Mouse (Mus musculus) embryonic facial prominence, embryonic 13.5 days (tissue): Measurements from ENCODE around the gene Elmsan1. TPM values are rescaled to one million over a fixed set of nuclear protein-coding genes. Genes with fewer than 3 reads are reported as not detected.

Experiments used
- ATAC-seq: fragments of 200-750 bp; cut with Nextera tagmentation; 2 replicates; pipeline ENCODE4 v1.8.0; 2017; ENCODE audit warnings: low read depth; ENCODE audit not compliant: insufficient number of reproducible peaks, insufficient read depth, low FRiP score, low TSS enrichment
- H3K27ac ChIP-seq: fragments of 300-500 bp; sonication (generic); 2 replicates; pipeline ENCODE4 v1.5.1; 2015; ENCODE audit warnings: moderate library complexity, mild to moderate bottlenecking, inconsistent platforms
- H3K27me3 ChIP-seq: fragments of 300-500 bp; sonication (generic); 2 replicates; pipeline ENCODE4 v1.6.1; 2015; ENCODE audit warnings: mild to moderate bottlenecking, inconsistent platforms
- H3K36me3 ChIP-seq: fragments of 300-500 bp; sonication (generic); 2 replicates; pipeline ENCODE4 v1.6.1; 2015; ENCODE audit warnings: mild to moderate bottlenecking, inconsistent platforms
- H3K4me1 ChIP-seq: fragments of 300-500 bp; sonication (generic); 2 replicates; pipeline ENCODE4 v1.6.1; 2015; ENCODE audit warnings: inconsistent platforms
- H3K4me2 ChIP-seq: fragments of 300-500 bp; sonication (generic); 2 replicates; pipeline ENCODE4 v1.6.1; 2015; ENCODE audit warnings: moderate library complexity, mild to moderate bottlenecking, inconsistent platforms
- H3K4me3 ChIP-seq: fragments of 300-500 bp; sonication (generic); 2 replicates; pipeline ENCODE4 v1.5.1; 2015; ENCODE audit warnings: mild to moderate bottlenecking, inconsistent platforms
- H3K9ac ChIP-seq: fragments of 300-500 bp; sonication (generic); 2 replicates; pipeline ENCODE4 v1.6.1; 2015; ENCODE audit warnings: mild to moderate bottlenecking, inconsistent platforms
- H3K9me3 ChIP-seq: fragments of 300-500 bp; sonication (generic); 2 replicates; pipeline ENCODE4 v1.6.1; 2016; ENCODE audit warnings: inconsistent platforms
- WGBS: fragments of 180-500 bp; shearing (Covaris S2); methylation state at CpG from one replicate; pipeline ENCODE4 v1.1.7; 2015; ENCODE audit warnings: mixed read lengths; 5-methylcytosine and 5-hydroxymethylcytosine counted together
- polyA plus RNA-seq: library from polyadenylated mRNA; unstranded; fragments of >200 nt; fragmentation: Nextera tagmentation; extraction: Ambion mirVana; gene quantifications from 2 replicates; pipeline ENCODE4 v1.2.1, GENCODE M21; 2015

Elmsan1 gene
- polyA plus RNA-seq, 1 experiment from 2014 or later, result 11.1 TPM

DNA sequence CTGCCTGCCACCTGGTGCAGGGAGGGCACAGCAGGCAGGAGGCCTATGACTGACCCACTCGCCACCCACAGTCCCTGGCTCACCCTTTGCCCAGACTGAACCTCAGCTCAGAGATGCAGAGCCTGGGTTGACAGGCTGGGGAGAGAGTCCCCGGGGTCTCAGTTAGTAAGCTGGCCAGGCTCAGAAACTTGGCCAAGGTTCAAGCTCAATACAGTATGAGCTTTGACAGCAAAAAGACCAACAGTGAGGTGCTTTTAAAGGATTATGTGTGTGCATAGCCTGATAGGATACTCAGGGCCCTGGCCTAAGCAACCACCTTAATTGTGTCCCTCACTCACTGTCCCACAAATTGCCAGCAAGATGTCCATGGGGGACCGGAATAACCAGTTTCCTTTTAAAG is 38.6 kb downstream of the Elmsan1 start:
- H3K9ac ChIP-seq, result no peak overlapping the region
- H3K4me1 ChIP-seq, result peaks cover 75% of the 10 kb centered on the region

DNA sequence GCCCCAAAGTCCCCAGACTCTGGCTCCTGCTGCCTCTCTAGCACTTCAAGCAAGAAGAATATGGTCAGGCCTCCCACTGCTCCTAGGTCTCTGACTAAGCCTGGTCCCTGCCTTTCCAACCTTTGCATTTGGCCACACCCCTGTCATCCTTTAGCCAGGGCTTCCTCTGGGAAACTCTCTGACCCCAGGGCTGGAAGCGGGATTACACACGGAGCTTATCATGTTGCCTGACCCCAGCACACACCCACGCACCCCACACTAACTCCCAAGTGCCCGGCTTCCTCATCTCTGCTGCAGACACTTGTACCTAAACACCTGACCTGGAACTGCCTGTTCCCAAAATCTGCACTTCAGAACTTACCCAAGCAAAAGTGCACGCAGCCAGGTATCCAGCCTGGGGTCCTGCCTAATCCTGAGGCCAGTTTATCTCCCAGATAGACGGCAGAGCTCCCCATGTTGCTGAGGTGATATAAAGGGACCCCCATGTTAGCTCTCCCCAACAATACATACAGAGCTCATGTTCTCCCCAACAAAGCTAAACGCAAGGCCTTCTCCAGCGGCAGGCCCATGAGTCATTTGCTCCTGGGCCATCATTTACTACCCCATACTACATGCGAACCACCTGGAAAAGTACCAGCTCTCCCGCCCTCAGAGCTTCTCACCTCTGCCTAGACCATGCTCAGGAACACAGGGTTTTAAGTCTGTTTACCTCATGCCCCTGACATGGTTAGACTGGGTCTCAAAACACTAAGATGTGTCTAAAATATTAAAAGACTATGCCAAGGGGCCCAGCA is 39.8 kb downstream of the Elmsan1 start:
- Histone ChIP-seq H3K9me3 (no peaks in the 10 kb centered on the region), H3K4me3 (no peak overlapping the region), H3K27me3 (no peaks in the 10 kb centered on the region), H3K4me2 (no peak overlapping the region), H3K27ac (no peak overlapping the region), H3K9ac (no peak overlapping the region), H3K36me3 (peaks cover 4% of the 10 kb centered on the region), H3K4me1 (peaks cover 80% of the 10 kb centered on the region)
- WGBS, result 64% methylated on average over 10 of the region's 10 CpGs
- ATAC-seq, result no peak

More for the DNA sequence above, 38.6 kb downstream of the Elmsan1 start:
- H3K36me3 ChIP-seq, result no peaks in the 10 kb centered on the region
- no peak overlapping the region for H3K4me2 ChIP-seq
- H3K27ac ChIP-seq, result 0 out of 2 replicates have a peak overlapping the region, but pooled peaks have one; percentile 48
- no peaks in the 10 kb centered on the region for H3K27me3 ChIP-seq
- no peak overlapping the region for H3K4me3 ChIP-seq
- WGBS, result 70% methylated on average over 3 of the region's 3 CpGs
- ATAC-seq, result no peak
- no peaks in the 10 kb centered on the region for H3K9me3 ChIP-seq

DNA sequence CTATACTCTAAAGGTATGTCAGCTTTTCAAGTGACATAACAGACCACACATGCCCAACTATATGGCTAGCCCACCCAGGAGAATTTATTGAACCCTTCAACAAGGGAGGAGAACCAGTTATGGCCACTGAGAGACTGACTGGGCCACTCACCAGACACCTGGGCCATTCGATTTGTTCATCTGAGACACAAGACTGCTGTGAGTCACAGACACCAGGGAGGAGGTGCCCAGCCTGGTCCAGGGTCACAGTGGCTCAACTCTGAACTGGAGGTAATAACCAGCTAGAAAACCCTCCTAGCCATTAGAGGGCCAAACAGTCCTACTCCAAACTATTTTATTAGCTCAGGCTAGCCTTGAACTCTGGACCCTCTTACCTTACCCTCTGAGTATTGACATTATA is 40.6 kb downstream of the Elmsan1 start:
- H3K27ac ChIP-seq, result no peak overlapping the region
- H3K4me3 ChIP-seq, result no peak overlapping the region
- no peak overlapping the region for H3K4me2 ChIP-seq
- no peak overlapping the region for H3K9ac ChIP-seq
- peaks cover 12% of the 10 kb centered on the region for H3K36me3 ChIP-seq
- WGBS, result 72% methylated on average over 1 of the region's 1 CpGs
- ATAC-seq, result no peak
- H3K4me1 ChIP-seq, result peaks cover 80% of the 10 kb centered on the region
- H3K9me3 ChIP-seq, result no peaks in the 10 kb centered on the region
- no peaks in the 10 kb centered on the region for H3K27me3 ChIP-seq

DNA sequence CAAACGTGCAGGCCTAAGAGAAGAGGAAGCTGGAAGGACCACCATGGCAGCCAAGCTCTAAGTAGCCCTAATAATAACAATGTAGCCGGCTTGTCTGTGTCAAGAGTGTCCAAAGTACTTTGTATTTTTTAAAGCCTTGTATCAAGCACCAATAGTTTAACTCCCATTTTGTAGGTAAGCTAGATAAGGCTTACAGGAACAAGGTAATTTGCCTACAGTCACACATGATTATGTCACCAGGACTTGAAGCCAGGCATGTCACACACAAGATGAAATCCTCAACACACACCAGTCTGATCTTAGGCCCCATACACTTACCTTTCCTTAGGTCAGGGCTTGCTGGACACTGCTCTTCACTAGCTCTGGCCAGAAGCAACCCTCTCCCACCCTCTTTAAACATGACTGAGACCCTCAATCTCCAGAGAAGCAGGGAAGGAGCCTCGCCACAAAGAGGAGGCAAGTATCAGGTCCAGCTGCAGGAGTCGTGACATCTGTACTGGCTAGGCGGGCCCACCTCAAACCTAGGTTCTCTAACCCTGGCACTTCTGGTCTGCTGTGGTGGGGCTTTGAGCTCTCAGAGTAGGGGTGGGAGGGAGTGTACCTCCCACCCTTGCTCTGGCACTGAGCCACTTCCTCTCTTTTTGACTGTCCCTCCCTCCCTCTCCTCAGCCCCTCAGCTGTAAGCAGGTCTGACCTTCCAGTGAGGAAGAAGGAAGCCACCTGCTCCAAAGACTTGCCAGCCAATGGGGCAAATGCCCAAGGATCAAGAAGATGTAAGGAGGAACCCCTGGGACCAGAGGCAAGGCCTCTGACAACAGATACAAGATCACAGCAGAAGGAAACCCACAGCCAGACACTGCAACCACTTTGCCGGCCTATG is 41.6 kb downstream of the Elmsan1 start:
- no peaks in the 10 kb centered on the region for H3K27me3 ChIP-seq
- peak overlapping the region; percentile 98 for H3K27ac ChIP-seq
- H3K36me3 ChIP-seq, result peaks cover 20% of the 10 kb centered on the region
- WGBS, result 43% methylated on average over 6 of the region's 6 CpGs
- H3K4me2 ChIP-seq, result peak overlapping the region; percentile 76; the same call in 1 of the 2 replicates
- H3K4me3 ChIP-seq, result no peak overlapping the region
- H3K9ac ChIP-seq, result peak overlapping the region; percentile 78; the same call in 1 of the 2 replicates
- no peaks in the 10 kb centered on the region for H3K9me3 ChIP-seq
- peaks cover 80% of the 10 kb centered on the region for H3K4me1 ChIP-seq
- no peak for ATAC-seq

DNA sequence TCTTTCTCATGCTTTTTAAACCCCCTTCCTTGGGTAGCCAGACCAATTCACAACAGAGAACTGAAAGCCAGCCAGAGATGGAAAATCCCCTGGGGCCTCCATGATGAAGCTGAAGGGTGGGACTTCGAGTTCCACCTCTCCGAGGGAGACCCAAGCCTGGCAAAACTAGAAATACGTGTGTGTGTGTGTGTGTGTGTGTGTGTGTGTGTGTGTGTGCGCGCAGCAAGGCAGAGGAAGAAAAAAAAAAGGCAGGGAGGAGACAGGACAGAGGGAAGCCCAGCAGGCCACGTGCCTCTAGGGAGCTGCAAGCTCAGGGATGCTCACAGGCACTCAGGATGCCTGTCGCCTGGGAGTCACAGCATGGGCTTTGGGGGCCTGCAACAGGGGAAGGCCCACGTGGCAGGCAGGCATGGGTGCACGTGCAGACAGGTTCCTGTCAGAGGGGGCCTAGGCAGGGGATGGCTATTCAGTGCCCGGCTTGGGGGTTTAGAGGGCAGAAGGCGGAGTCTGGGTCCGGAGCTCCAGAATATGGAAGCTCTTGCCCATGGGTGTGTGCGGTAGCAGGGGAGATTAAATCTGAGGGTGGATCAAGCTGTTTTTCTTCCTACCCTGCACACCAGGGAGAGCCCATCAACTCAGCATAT is 42.4 kb downstream of the Elmsan1 start:
- peaks cover 28% of the 10 kb centered on the region for H3K36me3 ChIP-seq
- H3K27me3 ChIP-seq, result no peaks in the 10 kb centered on the region
- 6% methylated on average over 13 of the region's 13 CpGs for WGBS
- H3K9ac ChIP-seq, result peak overlapping the region; percentile 78
- no peaks in the 10 kb centered on the region for H3K9me3 ChIP-seq
- H3K27ac ChIP-seq, result peak overlapping the region; percentile 98
- peak overlapping the region; percentile 50 for H3K4me3 ChIP-seq
- peaks cover 72% of the 10 kb centered on the region for H3K4me1 ChIP-seq
- 0 out of 2 replicates have a peak, but pooled peaks have one; percentile 7 for ATAC-seq
- peak overlapping the region; percentile 76 for H3K4me2 ChIP-seq

DNA sequence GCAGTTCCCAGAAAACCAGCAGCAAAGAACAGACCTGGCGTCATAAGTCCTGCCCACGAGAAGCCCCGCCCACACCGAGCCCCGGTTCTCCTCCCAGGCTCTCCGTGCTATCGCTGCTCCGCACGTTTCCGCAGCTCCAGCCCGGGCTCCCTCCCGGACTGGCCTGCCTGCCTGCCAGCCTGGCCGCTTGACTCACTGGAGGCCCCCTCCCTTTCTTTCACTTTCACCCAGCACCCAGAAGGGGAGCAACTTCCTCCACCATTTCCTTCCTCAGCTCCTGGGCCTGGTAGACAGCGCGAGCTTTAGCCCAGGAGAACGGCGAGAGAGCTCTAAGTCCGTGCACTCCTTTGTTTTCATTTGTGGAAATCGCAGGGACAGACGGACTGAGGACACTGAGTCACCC is 43.0 kb downstream of the Elmsan1 start:
- under 1% methylated on average over 20 of the region's 20 CpGs for WGBS
- no peaks in the 10 kb centered on the region for H3K27me3 ChIP-seq
- H3K4me1 ChIP-seq, result peaks cover 66% of the 10 kb centered on the region
- peak overlapping the region; percentile 98 for H3K27ac ChIP-seq
- peaks cover 34% of the 10 kb centered on the region for H3K36me3 ChIP-seq
- H3K4me2 ChIP-seq, result peak overlapping the region; percentile 76
- peak overlapping the region; percentile 50 for H3K4me3 ChIP-seq
- H3K9me3 ChIP-seq, result no peaks in the 10 kb centered on the region
- H3K9ac ChIP-seq, result peak overlapping the region; percentile 78
- peak; percentile 66 for ATAC-seq

DNA sequence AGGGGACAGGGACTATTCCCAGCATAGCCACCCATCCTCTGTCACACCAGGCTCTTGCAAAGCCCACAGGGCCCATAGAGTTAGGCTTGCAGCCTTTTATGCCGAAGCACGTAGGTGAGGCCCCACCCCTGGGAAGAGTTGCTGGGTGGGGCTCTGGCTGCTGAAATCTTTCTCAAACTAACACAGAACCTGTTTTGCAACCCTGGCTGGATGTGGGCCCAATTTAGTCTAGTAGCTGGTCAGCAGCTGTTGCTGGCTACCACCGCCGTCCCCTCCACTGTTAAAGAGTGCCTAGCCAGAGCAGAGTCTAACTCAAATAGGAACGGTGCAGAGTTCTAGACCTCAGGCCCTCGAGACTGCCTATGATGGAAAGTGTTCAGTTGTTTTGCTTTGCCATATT is 43.8 kb downstream of the Elmsan1 start:
- Histone ChIP-seq H3K4me1 (peaks cover 58% of the 10 kb centered on the region), H3K9me3 (no peaks in the 10 kb centered on the region), H3K9ac (0 out of 2 replicates have a peak overlapping the region, but pooled peaks have one; percentile 27), H3K27me3 (no peaks in the 10 kb centered on the region), H3K4me3 (no peak overlapping the region), H3K4me2 (peak overlapping the region; percentile 76), H3K36me3 (peaks cover 36% of the 10 kb centered on the region), H3K27ac (peak overlapping the region; percentile 98)
- 61% methylated on average over 6 of the region's 6 CpGs for WGBS
- ATAC-seq, result no peak

DNA sequence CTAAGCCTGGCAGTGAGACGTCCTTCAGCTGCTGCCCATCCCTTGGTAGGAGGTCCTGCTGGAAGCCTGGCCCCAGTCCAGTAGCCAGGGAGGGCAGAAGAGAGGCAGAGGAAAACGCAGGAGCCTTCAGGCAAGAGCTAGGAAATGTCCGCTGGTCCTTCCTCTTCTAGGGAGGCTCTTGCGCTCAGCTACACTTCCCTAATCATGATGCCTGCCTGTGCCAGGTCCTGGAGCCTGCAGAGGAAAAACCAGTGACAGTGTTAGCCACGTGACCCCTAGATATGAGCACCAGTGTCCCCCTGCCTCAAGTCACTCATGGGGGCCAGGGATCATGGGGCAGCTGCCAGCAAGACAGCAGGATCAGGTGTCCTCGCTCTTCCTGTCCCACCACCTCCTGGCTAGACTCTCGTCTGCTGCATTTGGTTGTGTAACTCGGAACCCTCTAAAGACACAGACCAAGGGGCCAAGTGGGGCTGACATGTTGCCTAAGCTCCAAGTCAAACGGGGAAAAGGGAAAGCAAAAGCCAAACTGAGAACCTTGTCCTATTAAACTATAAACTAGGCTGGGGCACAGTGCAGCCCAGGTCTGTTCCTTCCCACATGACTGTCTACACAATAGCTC is 44.4 kb downstream of the Elmsan1 start:
- Histone ChIP-seq H3K27ac (peak overlapping the region; percentile 98), H3K4me3 (no peak overlapping the region), H3K36me3 (peaks cover 39% of the 10 kb centered on the region), H3K27me3 (no peaks in the 10 kb centered on the region), H3K9me3 (no peaks in the 10 kb centered on the region), H3K4me1 (peaks cover 54% of the 10 kb centered on the region), H3K4me2 (peak overlapping the region; percentile 76), H3K9ac (0 out of 2 replicates have a peak overlapping the region, but pooled peaks have one; percentile 27)
- ATAC-seq, result no peak
- 70% methylated on average over 9 of the region's 9 CpGs for WGBS

DNA sequence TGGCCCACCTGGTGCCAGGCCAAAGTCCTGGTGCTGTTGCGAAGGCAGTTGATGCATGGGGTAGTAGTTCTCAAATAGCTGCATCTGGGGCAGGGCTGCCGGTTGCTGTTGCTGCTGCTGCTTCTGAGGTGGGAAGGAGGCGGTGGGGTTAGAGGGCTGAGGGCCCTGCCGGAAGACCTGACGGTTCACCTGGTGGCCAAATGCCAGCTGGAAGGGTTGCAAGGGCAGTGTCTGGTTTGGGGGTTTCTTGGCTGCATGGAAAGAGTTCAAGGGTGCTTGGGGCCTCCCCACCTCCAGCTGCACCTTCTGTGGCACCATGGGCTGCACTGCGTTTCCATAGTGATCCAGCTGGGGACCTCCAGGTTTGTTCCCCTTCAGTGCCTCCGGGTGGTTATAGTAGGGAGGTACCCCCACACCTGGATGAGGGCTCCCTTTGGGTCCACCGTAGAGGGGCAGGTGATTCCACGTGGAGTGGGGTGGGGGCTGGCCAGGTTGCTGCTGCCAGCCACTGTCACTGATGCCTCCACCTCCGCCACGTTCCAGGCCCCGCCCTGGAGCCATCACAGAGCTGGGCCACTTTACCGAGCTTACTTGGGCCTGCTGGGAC is 45.3 kb downstream of the Elmsan1 start:
- Histone ChIP-seq H3K9ac (no peak overlapping the region), H3K4me3 (no peak overlapping the region), H3K27me3 (no peaks in the 10 kb centered on the region), H3K4me1 (peaks cover 46% of the 10 kb centered on the region), H3K9me3 (no peaks in the 10 kb centered on the region), H3K4me2 (no peak overlapping the region), H3K27ac (no peak overlapping the region), H3K36me3 (peaks cover 42% of the 10 kb centered on the region)
- 85% methylated on average over 13 of the region's 13 CpGs for WGBS
- ATAC-seq, result no peak

DNA sequence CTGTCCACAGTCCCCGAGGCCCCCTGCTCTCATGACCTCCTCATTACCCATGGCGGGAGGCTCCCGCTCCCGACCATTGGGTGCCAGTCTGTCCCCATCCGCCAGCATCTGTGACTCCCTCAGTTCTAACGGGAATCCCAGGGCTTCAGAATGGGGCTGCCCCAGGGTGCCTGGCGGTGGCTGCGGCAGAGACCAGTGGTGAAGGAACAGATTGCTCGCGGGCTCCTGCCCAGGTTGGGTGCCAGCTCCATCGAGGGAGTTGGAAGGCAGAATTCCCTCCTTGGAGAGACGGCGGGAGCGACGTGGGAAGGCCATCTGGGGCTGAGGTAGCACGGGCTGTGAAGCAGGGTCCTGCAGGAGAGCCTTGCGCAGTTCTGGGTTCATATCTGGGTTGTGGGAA is 45.8 kb downstream of the Elmsan1 start:
- no peak overlapping the region for H3K4me2 ChIP-seq
- no peak overlapping the region for H3K4me3 ChIP-seq
- H3K27me3 ChIP-seq, result no peaks in the 10 kb centered on the region
- ATAC-seq, result no peak
- H3K9me3 ChIP-seq, result no peaks in the 10 kb centered on the region
- peaks cover 40% of the 10 kb centered on the region for H3K4me1 ChIP-seq
- no peak overlapping the region for H3K27ac ChIP-seq
- WGBS, result 89% methylated on average over 17 of the region's 17 CpGs
- H3K9ac ChIP-seq, result no peak overlapping the region
- H3K36me3 ChIP-seq, result peaks cover 42% of the 10 kb centered on the region
